Mouse (Mus musculus) midbrain, embryonic 15.5 days (tissue): ENCODE measurements around the gene Tnxb. TPM values are rescaled to one million over a fixed set of nuclear protein-coding genes. Genes with fewer than 3 reads are reported as not detected.
A peak's percentile ranks its signal among the peaks of the same experiment; 100 is the strongest.

Experiments
- ATAC-seq: fragments of 200-750 bp; cut with Nextera tagmentation; replicated peaks from 2 replicates; pipeline ENCODE4 v1.8.0; 2017; ENCODE audit warnings: moderate TSS enrichment
- H3K27ac ChIP-seq: fragments of 300-500 bp; sonication (generic); 2 replicates; pipeline ENCODE4 v1.5.1; 2015; ENCODE audit warnings: mild to moderate bottlenecking, inconsistent platforms
- H3K27me3 ChIP-seq: fragments of 300-500 bp; sonication (generic); replicated peaks from 2 replicates; pipeline ENCODE4 v1.6.1; 2015; ENCODE audit warnings: inconsistent platforms
- H3K36me3 ChIP-seq: fragments of 300-500 bp; sonication (generic); replicated peaks from 2 replicates; pipeline ENCODE4 v1.6.1; 2015; ENCODE audit warnings: inconsistent platforms
- H3K4me1 ChIP-seq: fragments of 300-500 bp; sonication (generic); 2 replicates; pipeline ENCODE4 v1.6.1; 2015; ENCODE audit warnings: inconsistent platforms
- H3K4me2 ChIP-seq: fragments of 300-500 bp; sonication (generic); 2 replicates; pipeline ENCODE4 v1.6.1; 2015; ENCODE audit warnings: inconsistent platforms, mild to moderate bottlenecking, moderate library complexity
- H3K4me3 ChIP-seq: fragments of 300-500 bp; sonication (generic); 2 replicates; pipeline ENCODE4 v1.5.1; 2015; ENCODE audit warnings: mild to moderate bottlenecking, inconsistent platforms
- H3K9ac ChIP-seq: fragments of 300-500 bp; sonication (generic); 2 replicates; pipeline ENCODE4 v1.6.1; 2015; ENCODE audit warnings: mild to moderate bottlenecking, inconsistent platforms
- H3K9me3 ChIP-seq: fragments of 300-500 bp; sonication (generic); 2 replicates; pipeline ENCODE4 v1.6.1; 2016; ENCODE audit warnings: inconsistent platforms
- WGBS: fragments of 180-500 bp; shearing (Covaris S2); methylation state at CpG from one replicate; pipeline ENCODE4 v1.1.7; 2015; ENCODE audit warnings: mixed read lengths; 5-methylcytosine and 5-hydroxymethylcytosine counted together
- polyA plus RNA-seq: library from polyadenylated mRNA; unstranded; fragments of >200 nt; fragmentation: Nextera tagmentation; extraction: Ambion mirVana; gene quantifications from 2 replicates; pipeline ENCODE4 v1.2.1, GENCODE M21; 2015

The Tnxb gene
- polyA plus RNA-seq, 1 experiment from 2014 or later: 0.18 TPM

DNA sequence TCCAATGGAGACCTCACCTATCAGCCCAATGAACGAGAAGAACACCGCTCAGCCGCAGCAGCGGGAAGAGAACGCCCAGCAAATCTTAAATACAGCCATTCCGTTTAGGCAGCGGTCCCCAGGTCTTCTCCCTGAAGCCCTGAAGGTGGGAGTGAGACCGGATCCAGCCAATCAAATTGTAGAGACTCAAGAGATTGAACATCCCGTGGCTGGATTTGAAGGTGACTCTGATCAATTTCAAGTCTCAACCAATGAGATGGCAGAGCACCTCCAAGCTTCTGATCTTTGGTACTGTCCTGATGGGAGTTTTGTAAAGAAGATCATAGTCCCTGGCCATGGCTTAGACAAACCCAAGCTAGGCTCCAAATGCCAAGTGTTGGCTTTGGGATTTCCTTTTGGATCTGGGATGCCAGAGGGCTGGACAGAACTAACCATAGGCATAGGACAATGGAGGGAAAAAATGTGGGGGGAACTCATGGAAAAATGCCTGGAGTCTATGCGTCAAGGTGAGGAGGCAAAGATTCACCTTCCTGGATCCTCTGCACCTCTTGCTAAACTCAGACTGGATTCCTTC is 25.0 kb upstream of the Tnxb start:
- no peaks in the 10 kb centered on the region for H3K9me3 ChIP-seq
- H3K27ac ChIP-seq: peak overlapping the region; percentile 81
- peaks cover 4% of the 10 kb centered on the region; the same call in 1 of the 2 replicates for H3K36me3 ChIP-seq
- peak overlapping the region; percentile 82 for H3K4me2 ChIP-seq
- no peak for ATAC-seq
- no peaks in the 10 kb centered on the region for H3K27me3 ChIP-seq
- H3K9ac ChIP-seq: peak overlapping the region; percentile 64
- WGBS: 48% methylated on average over 10 of the region's 10 CpGs
- H3K4me3 ChIP-seq: peak overlapping the region; percentile 57
- H3K4me1 ChIP-seq: peaks cover 40% of the 10 kb centered on the region

DNA sequence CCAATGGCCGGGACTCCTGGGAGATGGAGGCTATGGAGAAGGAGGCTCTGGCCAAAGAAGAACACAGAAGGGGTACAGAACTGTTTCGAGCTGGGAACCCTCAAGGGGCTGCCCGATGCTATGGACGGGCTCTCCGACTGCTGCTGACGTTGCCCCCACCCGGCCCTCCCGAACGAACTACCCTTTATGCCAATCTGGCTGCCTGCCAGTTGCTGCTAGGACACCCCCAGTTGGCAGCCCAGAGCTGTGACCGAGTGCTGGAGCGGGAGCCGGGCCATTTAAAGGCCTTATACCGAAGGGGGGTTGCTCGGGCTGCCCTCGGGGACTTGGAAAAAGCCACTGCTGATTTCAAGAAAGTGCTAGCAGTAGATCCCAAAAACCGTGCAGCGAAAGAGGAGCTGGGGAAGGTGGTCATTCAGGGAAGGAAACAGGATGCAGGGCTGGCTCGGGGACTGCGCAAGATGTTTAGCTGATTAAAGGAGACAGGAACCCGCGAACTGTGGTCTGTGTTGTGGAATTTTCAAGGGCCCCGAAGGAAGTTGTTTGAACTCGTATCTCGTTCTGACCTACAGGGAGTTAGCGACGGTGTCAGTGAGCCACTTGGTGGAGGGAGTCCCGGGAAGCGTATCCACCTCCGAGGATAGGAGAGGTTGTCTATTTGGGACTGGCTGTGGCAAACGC is 24.4 kb upstream of the Tnxb start:
- peaks cover 10% of the 10 kb centered on the region; the same call in 1 of the 2 replicates for H3K36me3 ChIP-seq
- H3K4me2 ChIP-seq: peak overlapping the region; percentile 82
- 88% methylated on average over 30 of the region's 30 CpGs for WGBS
- ATAC-seq: no peak
- no peak overlapping the region for H3K27ac ChIP-seq
- H3K4me3 ChIP-seq: peak overlapping the region; percentile 70
- peaks cover 39% of the 10 kb centered on the region for H3K4me1 ChIP-seq
- no peaks in the 10 kb centered on the region for H3K27me3 ChIP-seq
- no peak overlapping the region for H3K9ac ChIP-seq
- no peaks in the 10 kb centered on the region for H3K9me3 ChIP-seq

DNA sequence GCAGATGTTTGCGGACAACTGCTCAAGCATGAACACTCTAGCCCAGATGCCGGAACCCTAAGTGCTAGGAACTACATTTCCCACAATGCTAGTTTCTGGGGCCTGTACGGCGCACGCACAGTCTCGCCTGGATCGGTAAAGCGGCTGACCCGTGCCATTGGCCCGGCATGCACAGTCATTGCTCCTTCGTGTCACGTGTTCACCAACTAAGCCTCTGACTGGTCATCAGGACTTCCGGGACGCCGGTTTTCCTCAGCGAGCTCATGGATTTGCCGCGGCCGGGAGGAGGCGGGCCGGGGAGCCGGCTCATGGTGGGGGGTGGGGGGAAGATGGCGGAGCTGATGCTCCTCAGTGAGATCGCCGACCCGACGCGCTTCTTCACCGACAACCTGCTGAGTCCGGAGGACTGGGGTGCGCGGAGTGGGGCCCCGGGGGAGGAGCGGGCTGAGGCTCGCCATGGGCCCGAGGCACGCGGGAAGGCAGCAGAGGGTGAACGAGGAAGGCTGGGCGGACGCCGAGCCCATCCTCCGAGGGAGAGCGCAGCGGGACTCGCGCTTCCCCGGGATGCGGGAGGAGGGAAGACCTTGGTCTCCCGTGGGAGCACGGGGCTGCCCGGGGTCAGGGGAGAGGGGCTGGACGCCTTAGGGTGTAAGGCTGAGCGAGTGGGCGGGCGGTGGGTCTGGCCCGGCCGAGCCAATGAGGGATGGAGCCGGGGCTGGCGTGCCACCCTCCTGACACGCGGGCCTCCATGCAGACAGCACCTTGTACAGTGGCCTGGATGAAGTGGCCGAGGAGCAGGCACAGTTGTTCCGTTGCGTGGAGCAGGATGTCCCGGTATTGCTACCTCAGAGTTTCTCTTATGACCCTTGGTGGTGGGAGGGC is 23.2 kb upstream of the Tnxb start, which contains the start of gene Atf6b:
Gene Atf6b (plus strand): TSS at position 241 of the 882 bp plus-strand sequence.
- H3K4me3 ChIP-seq: peak within 1 kb of the TSS; percentile 70
- peaks cover 14% of the 10 kb centered on the region; the same call in 1 of the 2 replicates for H3K36me3 ChIP-seq
- WGBS: under 1% methylated on average over 64 of the region's 66 CpGs
- no peaks in the 10 kb centered on the region for H3K27me3 ChIP-seq
- peak within 1 kb of the TSS; percentile 77 for H3K9ac ChIP-seq
- peak; percentile 97 for ATAC-seq
- peak within 1 kb of the TSS; percentile 78 for H3K27ac ChIP-seq
- peaks cover 34% of the 10 kb centered on the region for H3K4me1 ChIP-seq
- peak within 1 kb of the TSS; percentile 82 for H3K4me2 ChIP-seq
- H3K9me3 ChIP-seq: no peaks in the 10 kb centered on the region

DNA sequence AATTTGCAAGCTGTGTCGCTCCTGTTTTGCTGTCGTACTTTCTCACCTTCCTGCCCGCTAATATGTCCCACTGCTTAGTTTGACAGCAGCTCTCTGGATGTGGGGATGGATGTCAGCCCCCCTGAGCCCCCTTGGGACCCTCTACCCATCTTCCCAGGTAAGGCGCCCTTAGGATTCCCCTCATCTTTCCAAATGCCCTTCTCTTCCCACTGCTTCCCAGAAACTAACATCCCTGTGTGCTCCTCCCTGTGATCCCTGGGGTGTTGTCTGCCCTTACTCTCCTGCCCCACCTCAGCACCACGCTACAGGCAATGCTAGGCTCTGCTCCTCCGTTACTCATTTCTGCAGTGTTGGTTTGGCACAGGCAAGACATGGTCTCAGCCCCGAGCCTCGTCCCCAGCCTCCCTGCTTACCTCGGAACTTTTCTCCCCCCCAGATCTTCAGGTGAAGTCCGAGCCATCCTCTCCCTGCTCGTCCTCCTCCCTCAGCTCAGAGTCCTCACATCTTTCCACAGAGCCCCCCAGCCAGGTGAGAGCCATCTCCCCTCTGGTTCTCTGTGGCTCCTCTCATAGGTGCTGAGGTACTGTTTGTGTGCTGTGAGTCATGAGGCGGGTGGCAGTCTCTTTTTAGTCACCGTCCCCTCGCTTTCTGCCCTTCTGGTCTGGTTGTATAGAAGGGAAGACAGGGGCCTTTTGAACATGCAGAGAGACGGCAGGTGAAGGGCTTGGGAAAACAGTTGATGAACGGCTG is 22.0 kb upstream of the Tnxb start:
- 82% methylated on average over 16 of the region's 16 CpGs for WGBS
- ATAC-seq: no peak

DNA sequence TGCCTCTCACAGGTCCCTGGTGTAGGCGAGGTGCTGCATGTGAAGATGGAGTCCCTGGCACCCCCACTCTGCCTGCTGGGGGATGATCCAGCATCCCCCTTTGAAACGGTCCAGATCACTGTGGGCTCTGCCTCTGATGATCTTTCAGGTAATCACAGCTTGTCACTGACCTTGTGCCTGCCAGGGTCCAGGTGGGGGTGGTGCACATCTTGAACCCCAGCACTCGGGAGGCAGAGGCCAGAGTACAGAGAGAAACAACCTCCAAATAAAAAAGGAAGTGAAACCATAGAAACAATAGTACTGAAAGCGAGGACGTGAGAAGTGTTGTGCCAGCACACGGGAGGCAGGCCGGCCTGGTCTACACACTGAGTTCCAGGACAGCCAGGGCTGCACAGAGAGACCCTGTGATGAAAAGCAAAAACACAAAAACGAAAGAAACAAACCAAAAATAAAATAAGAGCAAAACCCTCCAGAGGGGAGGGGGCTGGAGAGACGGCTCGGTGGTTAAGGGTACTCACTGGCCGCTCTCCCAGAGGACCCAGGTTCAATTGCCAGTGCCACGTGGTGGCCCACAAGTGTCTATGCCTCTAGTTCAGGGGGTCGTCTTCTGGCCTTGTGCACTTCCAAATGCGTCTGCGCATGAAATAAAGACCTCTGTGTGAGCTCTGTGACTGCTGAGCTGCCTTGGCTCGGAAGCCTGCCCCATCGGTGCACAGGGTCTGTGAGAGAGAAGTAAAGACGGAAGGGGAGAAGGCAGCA is 21.1 kb upstream of the Tnxb start:
- WGBS: 91% methylated on average over 18 of the region's 18 CpGs
- no peaks in the 10 kb centered on the region for H3K27me3 ChIP-seq
- H3K4me1 ChIP-seq: peaks cover 34% of the 10 kb centered on the region
- no peak overlapping the region for H3K4me3 ChIP-seq
- H3K4me2 ChIP-seq: no peak overlapping the region
- ATAC-seq: no peak
- peaks cover 27% of the 10 kb centered on the region; the same call in 1 of the 2 replicates for H3K36me3 ChIP-seq
- H3K9ac ChIP-seq: no peak overlapping the region
- H3K9me3 ChIP-seq: no peaks in the 10 kb centered on the region
- no peak overlapping the region for H3K27ac ChIP-seq

More for the DNA sequence above, 22.0 kb upstream of the Tnxb start:
- Histone ChIP-seq H3K27ac (no peak overlapping the region), H3K4me2 (peak overlapping the region; percentile 82), H3K4me1 (peaks cover 34% of the 10 kb centered on the region), H3K4me3 (peak overlapping the region; percentile 70), H3K36me3 (peaks cover 25% of the 10 kb centered on the region; the same call in 1 of the 2 replicates), H3K9ac (no peak overlapping the region), H3K9me3 (no peaks in the 10 kb centered on the region), H3K27me3 (no peaks in the 10 kb centered on the region)

DNA sequence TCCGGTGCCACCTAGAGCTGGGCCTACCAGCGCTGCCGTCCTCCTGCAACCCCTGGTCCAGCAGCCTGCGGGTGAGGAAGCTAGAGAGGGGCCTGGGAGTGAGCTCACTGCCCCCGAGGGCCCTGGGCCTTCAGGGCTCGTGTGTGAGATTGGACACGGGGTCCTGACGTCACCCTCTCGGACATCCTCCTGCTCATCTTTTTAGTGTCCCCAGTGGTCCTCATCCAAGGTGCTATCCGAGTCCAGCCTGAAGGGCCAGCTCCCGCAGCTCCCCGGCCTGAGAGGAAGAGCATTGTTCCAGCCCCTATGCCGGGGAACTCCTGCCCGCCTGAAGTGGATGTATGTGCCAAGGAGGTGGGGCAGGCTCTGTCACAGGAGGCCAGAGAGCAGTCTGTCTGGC is 19.6 kb upstream of the Tnxb start:
- 92% methylated on average over 14 of the region's 14 CpGs for WGBS
- H3K9ac ChIP-seq: no peak overlapping the region
- peaks cover 27% of the 10 kb centered on the region; the same call in 1 of the 2 replicates for H3K36me3 ChIP-seq
- H3K4me2 ChIP-seq: no peak overlapping the region
- H3K27ac ChIP-seq: no peak overlapping the region
- peaks cover 25% of the 10 kb centered on the region for H3K4me1 ChIP-seq
- ATAC-seq: no peak
- H3K4me3 ChIP-seq: no peak overlapping the region
- H3K9me3 ChIP-seq: no peaks in the 10 kb centered on the region
- no peaks in the 10 kb centered on the region for H3K27me3 ChIP-seq

DNA sequence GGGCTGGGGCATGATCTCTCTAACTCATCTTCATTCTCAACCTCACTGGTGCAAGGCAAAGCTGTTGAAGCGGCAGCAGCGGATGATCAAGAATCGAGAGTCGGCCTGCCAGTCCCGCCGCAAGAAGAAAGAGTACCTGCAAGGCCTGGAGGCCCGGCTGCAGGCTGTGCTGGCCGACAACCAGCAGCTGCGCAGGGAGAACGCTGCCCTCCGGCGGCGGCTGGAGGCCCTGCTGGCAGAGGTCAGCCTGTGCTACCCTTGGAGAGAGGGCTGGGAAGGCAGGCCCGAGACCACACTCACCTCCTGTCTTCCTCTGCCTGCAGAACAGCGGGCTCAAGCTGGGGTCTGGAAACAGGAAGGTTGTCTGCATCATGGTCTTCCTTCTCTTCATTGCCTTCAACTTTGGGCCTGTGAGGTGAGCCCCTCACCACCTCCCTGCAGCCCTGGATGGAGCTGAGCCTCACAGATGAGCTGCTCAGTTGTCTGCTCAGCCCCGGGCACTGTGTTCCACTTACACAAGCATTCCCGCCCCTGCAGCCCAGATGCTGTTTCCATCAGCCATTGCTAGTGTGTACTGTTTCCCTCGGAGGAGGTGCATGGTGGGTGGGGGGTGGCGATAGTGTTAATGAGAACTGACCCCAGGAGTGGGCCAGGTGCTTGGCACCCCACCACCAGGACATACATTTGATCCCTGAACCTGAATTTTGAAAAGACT is 18.7 kb upstream of the Tnxb start:
- Histone ChIP-seq H3K27ac (no peak overlapping the region), H3K4me1 (peaks cover 16% of the 10 kb centered on the region), H3K4me2 (no peak overlapping the region), H3K27me3 (no peaks in the 10 kb centered on the region), H3K9me3 (no peaks in the 10 kb centered on the region), H3K4me3 (no peak overlapping the region), H3K36me3 (peaks cover 27% of the 10 kb centered on the region; the same call in 1 of the 2 replicates), H3K9ac (no peak overlapping the region)
- no peak for ATAC-seq
- WGBS: 47% methylated on average over 19 of the region's 19 CpGs

DNA sequence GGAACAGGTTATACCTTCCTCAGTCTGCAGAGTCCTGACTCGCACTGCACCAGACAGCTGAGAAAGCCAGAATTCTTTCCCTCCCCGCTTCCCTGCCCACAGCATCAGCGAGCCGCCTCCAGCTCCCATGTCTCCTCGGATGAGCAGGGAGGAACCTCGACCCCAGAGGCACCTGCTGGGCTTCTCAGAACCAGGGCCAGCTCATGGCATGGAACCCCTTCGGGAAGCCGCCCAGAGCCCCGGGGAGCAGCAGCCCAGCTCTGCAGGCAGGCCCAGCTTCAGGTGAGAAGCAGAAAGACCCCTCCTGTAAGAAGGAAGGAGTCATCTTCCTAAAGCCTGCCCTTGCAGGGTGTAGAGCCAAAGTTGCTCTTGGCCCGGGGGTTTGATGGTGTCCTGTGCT is 17.8 kb upstream of the Tnxb start:
- Histone ChIP-seq H3K9ac (no peak overlapping the region), H3K4me3 (no peak overlapping the region), H3K9me3 (no peaks in the 10 kb centered on the region), H3K4me2 (no peak overlapping the region), H3K27ac (no peak overlapping the region), H3K36me3 (peaks cover 27% of the 10 kb centered on the region; the same call in 1 of the 2 replicates), H3K4me1 (peaks cover 13% of the 10 kb centered on the region), H3K27me3 (no peaks in the 10 kb centered on the region)
- ATAC-seq: no peak
- WGBS: 89% methylated on average over 10 of the region's 10 CpGs

DNA sequence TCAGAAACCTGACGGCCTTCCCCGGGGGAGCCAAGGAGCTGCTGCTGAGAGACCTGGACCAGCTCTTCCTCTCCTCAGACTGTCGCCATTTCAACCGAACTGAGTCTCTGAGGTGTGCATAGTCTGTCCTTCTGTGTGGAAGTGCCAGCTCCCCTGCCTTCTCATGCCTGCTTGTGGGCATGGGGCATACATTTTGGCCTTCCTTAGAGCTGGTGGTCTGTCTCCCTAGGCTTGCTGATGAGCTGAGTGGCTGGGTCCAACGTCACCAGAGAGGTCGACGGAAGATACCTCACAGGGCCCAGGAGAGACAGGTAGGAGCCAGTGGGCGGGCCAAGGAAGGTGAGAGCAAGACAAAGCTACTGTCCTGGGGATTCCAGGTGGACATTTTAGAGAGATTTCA is 17.4 kb upstream of the Tnxb start:
- H3K9me3 ChIP-seq: no peaks in the 10 kb centered on the region
- peaks cover 9% of the 10 kb centered on the region for H3K4me1 ChIP-seq
- no peak for ATAC-seq
- WGBS: 94% methylated on average over 8 of the region's 8 CpGs
- no peak overlapping the region for H3K27ac ChIP-seq
- H3K9ac ChIP-seq: no peak overlapping the region
- H3K36me3 ChIP-seq: peaks cover 27% of the 10 kb centered on the region; the same call in 1 of the 2 replicates
- no peaks in the 10 kb centered on the region for H3K27me3 ChIP-seq
- no peak overlapping the region for H3K4me2 ChIP-seq
- no peak overlapping the region for H3K4me3 ChIP-seq

DNA sequence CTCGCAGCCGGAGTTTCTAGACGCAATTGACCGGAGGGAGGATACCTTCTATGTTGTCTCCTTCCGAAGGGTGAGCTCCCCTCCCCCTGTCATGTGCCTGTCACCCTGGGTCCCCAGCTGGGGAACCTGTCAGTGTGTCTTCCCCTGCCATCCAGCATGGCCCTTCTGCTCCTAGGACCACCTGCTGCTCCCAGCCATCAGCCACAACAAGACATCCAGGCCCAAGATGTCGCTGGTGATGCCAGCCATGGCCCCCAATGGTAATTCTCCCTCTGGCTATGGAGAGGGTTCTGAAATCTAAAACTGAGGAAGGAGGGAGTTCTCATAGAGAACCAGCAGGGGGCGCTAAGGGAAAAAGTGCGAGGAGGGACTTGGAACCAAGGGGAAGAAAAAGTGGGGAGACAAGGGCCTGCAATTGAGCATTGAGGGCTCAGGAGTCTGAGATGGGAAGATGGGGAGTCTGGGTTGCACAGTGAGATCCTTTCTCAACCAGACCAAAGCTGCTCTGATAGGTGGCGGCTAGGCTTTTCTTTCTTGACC is 16.5 kb upstream of the Tnxb start:
- ATAC-seq: no peak

More for the DNA sequence above, 16.5 kb upstream of the Tnxb start:
- Histone ChIP-seq H3K27ac (no peak overlapping the region), H3K4me1 (peaks cover under 1% of the 10 kb centered on the region; the same call in 1 of the 2 replicates), H3K4me3 (no peak overlapping the region), H3K36me3 (peaks cover 27% of the 10 kb centered on the region; the same call in 1 of the 2 replicates), H3K4me2 (no peak overlapping the region), H3K27me3 (no peaks in the 10 kb centered on the region), H3K9me3 (no peaks in the 10 kb centered on the region), H3K9ac (no peak overlapping the region)
- 66% methylated on average over 9 of the region's 9 CpGs for WGBS
